In the genomic region with DNA sequence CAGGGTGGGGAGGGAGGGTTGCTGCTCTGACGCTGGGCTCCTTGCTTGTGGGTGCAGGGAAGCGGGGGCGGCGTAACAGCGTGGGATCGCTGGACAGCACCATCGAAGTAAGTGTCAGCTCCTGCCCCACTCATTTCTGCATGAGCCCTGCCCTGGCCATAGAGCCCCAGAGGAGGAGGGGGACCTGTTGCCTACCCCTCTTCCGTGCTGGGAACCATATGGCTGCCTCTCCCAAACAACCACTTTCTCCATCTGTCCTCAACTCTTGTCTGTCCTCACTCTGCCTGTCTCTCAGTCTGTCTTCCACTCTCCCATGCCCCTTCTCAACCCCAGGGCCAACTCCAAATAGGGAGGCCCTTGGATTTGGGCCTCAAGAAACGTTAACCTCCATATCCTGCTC, we compare ENCODE assay signal across 16 mouse cellular contexts.
"Had no signal": no experiment of that assay in that cellular context is flagged by ENCODE, and none has a peak within 500 bp of the region (broad histone marks: within the 10 kb centered on the region; RNA-seq: fewer than 3 reads in every experiment).

No protein-coding gene starts in this region.

- H3K4me2 ChIP-seq: limb, embryonic 12.5 days; liver, embryonic 13.5 days; lung, embryonic 15.5 days; midbrain, embryonic 11.5 days; midbrain, embryonic 15.5 days had no signal

- H3K4me1 ChIP-seq: limb, embryonic 12.5 days; liver, embryonic 13.5 days; lung, embryonic 15.5 days; midbrain, embryonic 15.5 days had no signal

- H3K9me3 ChIP-seq: limb, embryonic 12.5 days; liver, embryonic 13.5 days; lung, embryonic 15.5 days; megakaryocyte, embryonic 14.5 days; midbrain, embryonic 15.5 days had no signal

- DNase-seq: liver; liver, embryonic 13.5 days; liver, postnatal 0 days; lung, postnatal 14 days; right cerebral cortex, adult 18-20 months; right cerebral cortex, postnatal 4 days; spleen, adult 18-20 months; thymus, adult 18-20 months; thymus, postnatal 14 days had no signal

- H3K36me3 ChIP-seq: limb, embryonic 12.5 days; liver, embryonic 13.5 days; lung, embryonic 15.5 days; midbrain, embryonic 15.5 days had no signal

- H3K4me3 ChIP-seq: left cerebral cortex, adult 2 months; limb, embryonic 12.5 days; liver, embryonic 13.5 days; lung, embryonic 15.5 days; megakaryocyte, embryonic 14.5 days; midbrain, embryonic 15.5 days had no signal

- ATAC-seq: liver, postnatal 0 days; midbrain, embryonic 15.5 days had no signal

- H3K9ac ChIP-seq: limb, embryonic 12.5 days; liver, embryonic 13.5 days; liver, postnatal 0 days; lung, embryonic 15.5 days; midbrain, embryonic 15.5 days had no signal

- H3K27ac ChIP-seq: left cerebral cortex, adult 2 months; limb, embryonic 12.5 days; liver, embryonic 13.5 days; lung, embryonic 15.5 days; macrophage; midbrain, embryonic 15.5 days had no signal
